Mouse (Mus musculus) testis, postnatal 14 days (tissue): Measurements from ENCODE around the gene Gm4353.

ENCODE experiments used
- DNase-seq: peaks from one replicate; pipeline ENCODE4 v3.0.0; 2021; ENCODE audit warnings: low spot score

Gm4353 gene

DNA sequence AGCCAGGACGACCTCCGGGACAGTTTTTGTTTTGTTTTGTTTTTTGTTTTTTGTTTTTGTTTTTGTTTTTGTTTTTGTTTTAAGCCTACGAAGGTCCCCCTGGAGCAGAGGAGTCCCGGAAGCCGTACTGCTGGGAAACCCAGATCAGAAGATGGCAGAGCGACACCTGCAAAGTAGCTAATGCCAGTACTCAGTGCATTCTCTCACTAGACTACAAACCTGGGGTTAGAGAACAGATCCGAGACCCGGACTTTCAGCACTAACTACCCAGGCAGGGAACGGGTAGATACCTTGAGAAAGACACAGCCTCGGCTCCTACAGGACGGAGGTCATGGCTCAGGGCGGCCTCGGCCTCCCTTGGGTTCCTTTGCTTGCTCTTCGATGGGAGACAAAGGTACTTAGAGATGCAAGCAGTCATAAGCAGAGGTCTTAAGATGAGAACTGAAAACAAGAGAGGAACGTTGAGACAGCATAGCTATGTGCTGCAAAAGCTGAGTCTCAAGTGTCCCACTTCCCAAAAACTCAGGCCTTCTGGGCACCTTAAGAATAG is 43.9 kb downstream of the Gm4353 start:
- DNase-seq = no peak

- peak; percentile 73 for DNase-seq
Measured at GRCm38 (mm10) chr7:116039538-116040466, 44.6 kb downstream of the Gm4353 start.

GRCm38 (mm10) chr7:116039196-116039537 is 45.3 kb downstream of the Gm4353 start, which contains the start of gene 1110004F10Rik:
TSS of gene 1110004F10Rik (plus strand) at chr7:116039397.
- no peak for DNase-seq

- DNase-seq = peak; percentile 62
Measured at GRCm38 (mm10) chr7:116038511-116038910, 45.9 kb downstream of the Gm4353 start, which contains the start of gene Sox6. TSS of gene Sox6 (minus strand) at chr7:116038796.

GRCm38 (mm10) chr7:116038024-116038423 is 46.4 kb downstream of the Gm4353 start:
- DNase-seq = no peak

GRCm38 (mm10) chr7:116036591-116037555 is 47.6 kb downstream of the Gm4353 start:
- DNase-seq = no peak

- DNase-seq = no peak
Measured at GRCm38 (mm10) chr7:116035504-116035903, 48.9 kb downstream of the Gm4353 start.

DNA sequence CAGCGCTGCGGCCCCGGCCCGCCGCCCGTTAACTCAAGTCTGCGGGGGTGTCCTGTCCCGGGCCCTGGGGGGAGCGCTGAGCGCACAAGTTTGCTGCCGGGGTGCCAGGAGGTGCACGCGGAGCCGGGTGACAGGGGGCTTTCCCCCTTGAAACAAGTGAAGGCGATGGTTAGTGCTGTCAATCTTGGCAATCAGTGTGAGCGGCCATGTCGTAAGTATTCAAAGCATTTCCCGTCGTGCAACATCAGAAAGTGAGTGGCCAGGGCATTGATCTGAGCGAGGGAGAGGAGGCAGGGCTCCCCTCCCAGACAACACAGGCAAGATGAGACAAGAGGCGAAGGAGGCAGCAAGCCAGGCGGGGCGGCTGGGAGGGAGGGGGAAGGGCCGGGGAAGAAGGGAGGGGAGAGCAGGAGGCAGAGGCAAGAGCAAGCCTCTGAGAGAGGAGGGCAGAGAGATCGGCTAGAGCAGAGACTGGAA is 50.1 kb downstream of the Gm4353 start:
- no peak for DNase-seq

DNA sequence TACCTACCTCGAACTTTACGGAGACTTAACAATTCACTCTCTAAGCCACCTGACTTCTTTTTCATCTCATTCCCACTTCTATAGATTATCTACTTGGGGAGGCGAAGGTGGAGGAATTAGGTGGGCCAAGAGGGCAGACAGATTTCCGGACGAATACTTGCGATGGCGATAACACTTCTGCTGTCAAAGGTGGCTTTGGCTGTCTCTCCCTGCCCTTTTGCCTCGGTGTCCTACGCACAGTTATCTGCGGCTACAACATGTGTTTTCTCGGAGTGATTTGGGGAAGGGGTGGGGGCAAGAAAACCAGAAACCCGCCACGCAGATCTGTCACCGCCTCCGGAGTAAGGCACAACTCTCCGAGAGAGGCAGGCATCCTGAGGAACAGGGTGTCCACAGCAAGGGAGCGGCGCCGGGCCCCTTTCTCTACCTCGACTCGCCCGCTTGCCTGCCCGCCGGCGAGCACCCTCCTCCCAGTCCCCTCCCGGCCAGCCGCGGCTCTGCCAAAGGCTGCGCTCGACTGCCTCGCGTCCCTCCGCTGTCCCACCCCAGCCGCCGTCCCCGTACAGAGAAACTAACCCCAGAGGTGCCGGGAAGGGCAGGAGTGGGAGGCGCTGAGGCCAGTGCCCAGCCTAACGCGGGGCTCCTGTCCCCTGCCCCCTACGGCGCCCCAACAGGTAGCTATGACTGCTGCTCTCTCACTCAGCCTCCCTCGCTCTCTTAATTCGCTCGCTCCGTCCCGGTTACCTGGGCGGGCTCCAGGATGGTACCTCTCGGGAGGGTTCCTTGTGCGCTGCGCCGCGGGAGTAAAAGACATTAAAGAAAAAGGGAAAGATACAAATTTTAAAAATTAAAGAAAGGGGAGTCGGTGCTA is 50.8 kb downstream of the Gm4353 start:
- peak; percentile 42 for DNase-seq
